10 mouse cellular contexts compared by ENCODE assay signal in genomic region chr8:123419711-123420110, GRCm38 (mm10).
"Had no signal": no experiment of that assay in that cellular context is flagged by ENCODE, and none has a peak within 500 bp of the region (broad histone marks: within the 10 kb centered on the region; RNA-seq: fewer than 3 reads in every experiment).

No protein-coding gene starts in this region.

- DNase-seq: liver, postnatal 0 days; lung, adult 2 months; lung, postnatal 14 days; lung, postnatal 36 days; right cerebral cortex, postnatal 14 days; right cerebral cortex, postnatal 4 days; spleen, adult 18-20 months; thymus, adult 2 months; thymus, postnatal 25 days; thymus, postnatal 4 days had no signal
